Mouse (Mus musculus) neural tube, embryonic 11.5 days (tissue): ENCODE data around the gene Slc9a4. TPM values are rescaled to one million over a fixed set of nuclear protein-coding genes. Genes with fewer than 3 reads are reported as not detected.
A peak's percentile ranks its signal among the peaks of the same experiment; 100 is the strongest.
"Not testable (repeated sequence)": the region's sequence is repeated elsewhere in the genome, so short reads cannot be mapped to it uniquely, and the experiment has no call there.

ENCODE experiments used
- ATAC-seq: fragments of 200-750 bp; cut with Nextera tagmentation; 2 replicates; pipeline ENCODE4 v1.8.0; 2017; ENCODE audit warnings: moderate number of reproducible peaks, mild to moderate bottlenecking, moderate TSS enrichment, moderate library complexity; ENCODE audit not compliant: insufficient read depth, low FRiP score, low TSS enrichment
- DNase-seq: peaks from one replicate; pipeline ENCODE4 v3.0.0-alpha.2; 2015; ENCODE audit warnings: low spot score
- H3K27ac ChIP-seq: fragments of 300-500 bp; sonication (generic); 2 replicates; pipeline ENCODE4 v1.5.1; 2014; ENCODE audit warnings: low read depth, mild to moderate bottlenecking, low read length
- H3K27me3 ChIP-seq: fragments of 300-500 bp; sonication (generic); 2 replicates; pipeline ENCODE4 v1.6.1; 2014; ENCODE audit warnings: mild to moderate bottlenecking, low read length, mixed read lengths; ENCODE audit not compliant: control insufficient read depth, insufficient read depth
- H3K36me3 ChIP-seq: fragments of 300-500 bp; sonication (generic); 2 replicates; pipeline ENCODE4 v1.6.1; 2014; ENCODE audit warnings: mild to moderate bottlenecking, low read length, moderate library complexity, mixed read lengths; ENCODE audit not compliant: control insufficient read depth, insufficient read depth
- H3K4me1 ChIP-seq: fragments of 300-500 bp; sonication (generic); 2 replicates; pipeline ENCODE4 v1.6.1; 2014; ENCODE audit warnings: low read length, mixed read lengths; ENCODE audit not compliant: control insufficient read depth, insufficient read depth
- H3K4me2 ChIP-seq: fragments of 300-500 bp; sonication (generic); 2 replicates; pipeline ENCODE4 v1.6.1; 2014; ENCODE audit warnings: low read depth, mild to moderate bottlenecking, moderate library complexity
- H3K4me3 ChIP-seq: fragments of 300-500 bp; sonication (generic); 2 replicates; pipeline ENCODE4 v1.5.1; 2014; ENCODE audit warnings: low read depth, low read length
- H3K9ac ChIP-seq: fragments of 300-500 bp; sonication (generic); 2 replicates; pipeline ENCODE4 v1.6.1; 2014; ENCODE audit warnings: mild to moderate bottlenecking, low read length
- H3K9me3 ChIP-seq: fragments of 300-500 bp; sonication (generic); 2 replicates; pipeline ENCODE4 v1.6.1; 2016; ENCODE audit warnings: low read length; ENCODE audit not compliant: control insufficient read depth
- WGBS: fragments of 180-500 bp; shearing (Covaris S2); extraction: QIAGEN DNeasy Blood & Tissue Kit; methylation state at CpG from one replicate; pipeline ENCODE4 v1.1.7; 2014; 5-methylcytosine and 5-hydroxymethylcytosine counted together
- polyA plus RNA-seq: library from polyadenylated mRNA; unstranded; fragments of >200 nt; fragmentation: Nextera tagmentation; extraction: Ambion mirVana; gene quantifications from 2 replicates; pipeline ENCODE4 v1.2.1, GENCODE M21; 2014

Slc9a4 gene
- polyA plus RNA-seq, 1 experiment from 2014 or later: not detected

DNA sequence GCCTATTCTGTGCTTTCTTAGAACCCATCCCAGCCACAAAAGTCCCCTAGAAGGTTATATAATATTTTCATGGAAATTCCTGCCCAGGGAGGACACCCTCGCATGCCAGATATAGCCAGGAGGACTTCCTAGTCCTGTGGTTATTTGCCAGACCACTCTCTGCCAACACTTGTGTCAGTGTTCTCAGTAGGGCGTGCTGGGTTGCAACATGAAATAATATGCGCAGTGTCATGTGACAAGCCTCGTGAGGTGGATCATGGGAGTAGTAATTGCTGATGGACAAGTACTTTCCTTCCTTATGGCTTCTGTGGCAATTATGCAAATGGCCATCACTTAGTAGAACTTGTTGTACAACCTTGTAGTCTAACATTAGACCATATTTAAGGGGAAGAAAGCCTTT, 11.1 kb downstream of the Slc9a4 start:
- DNase-seq (no peak), ATAC-seq (no peak)
- Histone ChIP-seq H3K9me3 (no peaks in the 10 kb centered on the region), H3K9ac (no peak overlapping the region), H3K27ac (no peak overlapping the region), H3K27me3 (no peaks in the 10 kb centered on the region), H3K4me2 (no peak overlapping the region), H3K36me3 (no peaks in the 10 kb centered on the region), H3K4me3 (no peak overlapping the region), H3K4me1 (no peaks in the 10 kb centered on the region)
- WGBS: 89% methylated on average over 4 of the region's 4 CpGs

DNA sequence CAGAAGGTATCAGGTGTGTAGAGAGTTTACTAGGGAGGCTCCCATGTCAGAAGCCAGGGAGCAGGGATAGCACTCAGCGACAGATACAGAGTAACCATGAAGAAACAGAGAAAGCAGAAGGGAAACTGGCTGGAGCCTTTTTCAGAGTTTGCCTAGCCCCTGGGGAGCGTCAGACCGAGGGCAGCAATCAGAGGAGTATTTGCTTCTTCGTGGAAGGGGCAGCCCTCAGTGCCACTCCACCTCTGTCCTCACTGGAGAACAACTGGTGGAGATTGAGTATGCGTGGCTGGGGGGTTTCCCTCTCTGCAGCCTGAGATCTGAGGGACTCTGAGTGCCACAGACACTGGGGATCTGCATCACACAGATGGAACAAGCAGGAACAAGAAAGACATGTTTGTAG, 17.9 kb downstream of the Slc9a4 start:
- Histone ChIP-seq H3K36me3 (no peaks in the 10 kb centered on the region), H3K4me3 (no peak overlapping the region), H3K4me1 (no peaks in the 10 kb centered on the region), H3K9ac (no peak overlapping the region), H3K27me3 (no peaks in the 10 kb centered on the region), H3K27ac (no peak overlapping the region), H3K4me2 (no peak overlapping the region), H3K9me3 (no peaks in the 10 kb centered on the region)
- no peak for ATAC-seq
- 65% methylated on average over 5 of the region's 5 CpGs for WGBS
- DNase-seq: no peak

- H3K27me3 ChIP-seq, H3K4me2 ChIP-seq, H3K36me3 ChIP-seq, DNase-seq, H3K4me3 ChIP-seq, H3K27ac ChIP-seq, H3K9ac ChIP-seq, ATAC-seq, H3K4me1 ChIP-seq, H3K9me3 ChIP-seq: not testable (repeated sequence)
- WGBS: 88% methylated on average over 9 of the region's 9 CpGs
These were observed 19.8 kb downstream of the Slc9a4 start for GRCm38 (mm10) chr1:40599661-40600060.

GRCm38 (mm10) chr1:40600394-40601327, 20.8 kb downstream of the Slc9a4 start:
- H3K27ac ChIP-seq: no peak overlapping the region
- no peak overlapping the region for H3K9ac ChIP-seq
- WGBS: 93% methylated on average over 25 of the region's 25 CpGs
- no peak for DNase-seq
- no peak overlapping the region for H3K4me3 ChIP-seq
- H3K4me1 ChIP-seq: no peaks in the 10 kb centered on the region
- H3K4me2 ChIP-seq: no peak overlapping the region
- ATAC-seq: no peak
- H3K27me3 ChIP-seq: no peaks in the 10 kb centered on the region
- no peaks in the 10 kb centered on the region for H3K36me3 ChIP-seq
- no peaks in the 10 kb centered on the region for H3K9me3 ChIP-seq

DNA sequence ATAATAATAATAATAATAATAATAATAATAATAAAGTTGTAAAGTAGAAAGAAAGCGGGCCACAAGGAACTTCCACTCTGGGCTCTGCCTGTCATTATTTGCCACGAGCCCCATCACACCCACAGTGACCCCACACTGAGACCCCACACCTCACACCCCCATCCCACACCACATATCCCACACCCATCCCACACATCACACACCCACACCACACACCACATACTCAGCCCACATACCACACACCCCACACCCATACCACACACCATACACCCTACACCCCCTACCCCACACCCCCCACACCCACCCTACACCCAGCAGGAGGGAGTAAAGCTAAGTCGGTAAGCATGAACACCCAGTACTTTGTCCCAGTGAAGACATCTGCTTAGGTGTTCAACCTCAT, 21.6 kb downstream of the Slc9a4 start:
- no peak for ATAC-seq
- Histone ChIP-seq H3K4me1 (no peaks in the 10 kb centered on the region), H3K27me3 (no peaks in the 10 kb centered on the region), H3K9me3 (no peaks in the 10 kb centered on the region), H3K9ac (no peak overlapping the region), H3K36me3 (no peaks in the 10 kb centered on the region), H3K4me2 (no peak overlapping the region), H3K4me3 (no peak overlapping the region), H3K27ac (no peak overlapping the region)
- DNase-seq: no peak
- 70% methylated on average over 3 of the region's 3 CpGs for WGBS

- Histone ChIP-seq H3K36me3 (no peaks in the 10 kb centered on the region), H3K27ac (no peak overlapping the region), H3K4me1 (no peaks in the 10 kb centered on the region), H3K9me3 (no peaks in the 10 kb centered on the region), H3K4me2 (no peak overlapping the region), H3K9ac (no peak overlapping the region), H3K27me3 (no peaks in the 10 kb centered on the region), H3K4me3 (no peak overlapping the region)
- no peak for DNase-seq
- ATAC-seq: no peak
- 94% methylated on average over 2 of the region's 2 CpGs for WGBS
These were observed 33.3 kb downstream of the Slc9a4 start for GRCm38 (mm10) chr1:40613219-40613618.

DNA sequence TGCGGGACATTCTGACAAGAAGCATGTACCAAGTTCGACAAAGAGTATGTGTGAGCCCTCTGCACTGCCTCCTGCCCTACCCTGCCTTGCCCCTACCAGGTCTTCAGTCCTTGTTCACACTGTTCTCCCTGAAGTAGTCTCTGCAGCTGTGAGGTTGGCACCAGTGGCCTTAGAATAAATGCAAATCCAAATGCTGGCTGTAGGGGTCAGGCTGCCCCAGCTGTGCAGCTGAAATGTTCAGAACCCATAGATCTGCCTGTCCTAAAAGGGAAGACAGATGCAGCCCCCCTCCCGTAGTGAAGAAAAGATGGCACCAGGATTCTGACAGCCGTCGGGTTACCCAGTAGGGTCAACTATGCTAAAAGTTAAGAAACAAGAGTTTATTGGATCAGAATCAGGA, 39.2 kb downstream of the Slc9a4 start:
- Histone ChIP-seq H3K4me2 (no peak overlapping the region), H3K9ac (no peak overlapping the region), H3K36me3 (no peaks in the 10 kb centered on the region), H3K27ac (no peak overlapping the region), H3K4me3 (no peak overlapping the region), H3K9me3 (no peaks in the 10 kb centered on the region), H3K27me3 (no peaks in the 10 kb centered on the region), H3K4me1 (no peaks in the 10 kb centered on the region)
- ATAC-seq: no peak
- WGBS: 82% methylated on average over 5 of the region's 5 CpGs
- peak; percentile 13 for DNase-seq

GRCm38 (mm10) chr1:40619871-40620270, 40.0 kb downstream of the Slc9a4 start:
- no peak overlapping the region for H3K9ac ChIP-seq
- DNase-seq: no peak
- no peak overlapping the region for H3K27ac ChIP-seq
- H3K4me3 ChIP-seq: no peak overlapping the region
- H3K4me2 ChIP-seq: no peak overlapping the region
- H3K9me3 ChIP-seq: no peaks in the 10 kb centered on the region
- no peaks in the 10 kb centered on the region for H3K4me1 ChIP-seq
- WGBS: 83% methylated on average over 5 of the region's 5 CpGs
- H3K27me3 ChIP-seq: no peaks in the 10 kb centered on the region
- no peaks in the 10 kb centered on the region for H3K36me3 ChIP-seq
- no peak for ATAC-seq

GRCm38 (mm10) chr1:40624954-40625353, 45.1 kb downstream of the Slc9a4 start:
- no peaks in the 10 kb centered on the region for H3K4me1 ChIP-seq
- no peak for DNase-seq
- H3K27ac ChIP-seq: no peak overlapping the region
- no peak overlapping the region for H3K9ac ChIP-seq
- H3K4me3 ChIP-seq: no peak overlapping the region
- H3K4me2 ChIP-seq: no peak overlapping the region
- H3K36me3 ChIP-seq: no peaks in the 10 kb centered on the region
- no peaks in the 10 kb centered on the region for H3K9me3 ChIP-seq
- WGBS: 40% methylated on average over 3 of the region's 3 CpGs
- ATAC-seq: no peak
- H3K27me3 ChIP-seq: no peaks in the 10 kb centered on the region
